Mouse (Mus musculus) lung, embryonic 16.5 days (tissue): Measurements from ENCODE around the gene Gm20498. TPM values are rescaled to one million over a fixed set of nuclear protein-coding genes. Genes with fewer than 3 reads are reported as not detected.

ENCODE experiments used
- ATAC-seq: fragments of 200-750 bp; cut with Nextera tagmentation; 2 replicates; pipeline ENCODE4 v1.8.0; 2017; ENCODE audit warnings: low read depth, mild to moderate bottlenecking, moderate library complexity
- H3K27ac ChIP-seq: fragments of 300-500 bp; sonication (generic); 2 replicates; pipeline ENCODE4 v1.5.1; 2014; ENCODE audit warnings: mild to moderate bottlenecking, control low read depth, low read length
- H3K27me3 ChIP-seq: fragments of 300-500 bp; sonication (generic); 2 replicates; pipeline ENCODE4 v1.6.1; 2014; ENCODE audit warnings: low read depth, low read length, mixed read lengths; ENCODE audit not compliant: control insufficient read depth, insufficient read depth
- H3K36me3 ChIP-seq: fragments of 300-500 bp; sonication (generic); 2 replicates; pipeline ENCODE4 v1.6.1; 2014; ENCODE audit warnings: low read length; ENCODE audit not compliant: control insufficient read depth, insufficient read depth
- H3K4me1 ChIP-seq: fragments of 300-500 bp; sonication (generic); replicated peaks from 2 replicates; pipeline ENCODE4 v1.6.1; 2014; ENCODE audit warnings: low read length, mixed read lengths; ENCODE audit not compliant: control insufficient read depth, insufficient read depth
- H3K4me2 ChIP-seq: fragments of 300-500 bp; sonication (generic); 2 replicates; pipeline ENCODE4 v1.6.1; 2014; ENCODE audit warnings: low read depth, low read length, control low read depth
- H3K4me3 ChIP-seq: fragments of 300-500 bp; sonication (generic); 2 replicates; pipeline ENCODE4 v1.5.1; 2014; ENCODE audit warnings: mild to moderate bottlenecking, low read length, control low read depth
- H3K9ac ChIP-seq: fragments of 300-500 bp; sonication (generic); 2 replicates; pipeline ENCODE4 v1.6.1; 2014; ENCODE audit warnings: low read length, control low read depth
- H3K9me3 ChIP-seq: fragments of 300-500 bp; sonication (generic); 2 replicates; pipeline ENCODE4 v1.6.1; 2016; ENCODE audit warnings: low read length; ENCODE audit not compliant: control insufficient read depth
- WGBS: fragments of 180-500 bp; shearing (Covaris S2); extraction: QIAGEN DNeasy Blood & Tissue Kit; methylation state at CpG from one replicate; pipeline ENCODE4 v1.1.7; 2014; 5-methylcytosine and 5-hydroxymethylcytosine counted together
- polyA plus RNA-seq: library from polyadenylated mRNA; unstranded; fragments of >200 nt; fragmentation: Nextera tagmentation; extraction: Ambion mirVana; gene quantifications from 2 replicates; pipeline ENCODE4 v1.2.1, GENCODE M21; 2015

Gm20498 gene
- polyA plus RNA-seq, 1 experiment from 2014 or later = 25.3 TPM

DNA sequence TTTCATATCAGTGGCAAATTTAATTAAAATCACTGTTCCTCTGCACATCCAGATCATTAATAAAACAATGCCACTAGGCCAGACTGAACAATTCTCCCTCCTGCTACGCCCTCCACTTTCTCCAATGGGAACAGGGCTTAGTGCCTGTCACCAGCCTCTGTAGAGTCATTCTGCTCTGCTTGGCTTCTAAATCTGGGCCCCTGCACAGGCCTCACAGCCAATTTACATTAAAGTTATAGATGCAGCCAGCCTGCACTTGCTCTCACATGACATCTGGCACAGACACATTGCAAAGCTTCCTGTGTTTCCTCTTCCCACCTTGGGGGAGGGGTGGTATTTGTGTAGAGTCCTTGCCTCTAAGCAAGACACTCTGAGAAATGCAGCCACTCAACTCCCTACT is 211.7 kb downstream of the Gm20498 start:
- no peak overlapping the region for H3K27ac ChIP-seq
- H3K9ac ChIP-seq = no peak overlapping the region
- no peak overlapping the region for H3K4me2 ChIP-seq
- no peak overlapping the region for H3K4me3 ChIP-seq
- H3K36me3 ChIP-seq = no peaks in the 10 kb centered on the region
- no peaks in the 10 kb centered on the region for H3K27me3 ChIP-seq
- H3K9me3 ChIP-seq = no peaks in the 10 kb centered on the region
- no peaks in the 10 kb centered on the region for H3K4me1 ChIP-seq
- WGBS = 79% methylated on average over 1 of the region's 1 CpGs
- ATAC-seq = no peak

DNA sequence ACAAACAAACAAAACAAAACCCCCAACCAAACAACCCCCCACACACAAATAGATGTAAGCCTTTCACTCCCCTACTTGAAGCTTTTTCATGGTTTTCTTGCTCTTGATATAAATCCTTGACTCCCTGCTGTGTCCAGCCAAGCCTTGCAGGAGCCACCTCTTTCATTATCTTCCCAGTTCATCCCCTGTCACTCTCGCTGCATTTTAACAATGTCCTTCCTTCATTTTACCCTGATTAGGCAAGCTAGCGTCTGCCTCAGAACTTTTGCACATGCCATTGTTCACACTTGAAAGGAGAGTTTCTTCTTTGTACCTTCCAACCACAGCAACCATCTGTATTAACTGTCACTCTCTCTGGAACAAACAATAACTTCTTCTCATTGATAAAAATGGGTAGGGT is 214.9 kb downstream of the Gm20498 start:
- no peaks in the 10 kb centered on the region for H3K27me3 ChIP-seq
- H3K4me1 ChIP-seq = no peaks in the 10 kb centered on the region
- ATAC-seq = no peak
- no peak overlapping the region for H3K4me2 ChIP-seq
- no peak overlapping the region for H3K4me3 ChIP-seq
- H3K9me3 ChIP-seq = no peaks in the 10 kb centered on the region
- no peak overlapping the region for H3K9ac ChIP-seq
- H3K36me3 ChIP-seq = no peaks in the 10 kb centered on the region
- no peak overlapping the region for H3K27ac ChIP-seq
- 44% methylated on average over 2 of the region's 2 CpGs for WGBS

DNA sequence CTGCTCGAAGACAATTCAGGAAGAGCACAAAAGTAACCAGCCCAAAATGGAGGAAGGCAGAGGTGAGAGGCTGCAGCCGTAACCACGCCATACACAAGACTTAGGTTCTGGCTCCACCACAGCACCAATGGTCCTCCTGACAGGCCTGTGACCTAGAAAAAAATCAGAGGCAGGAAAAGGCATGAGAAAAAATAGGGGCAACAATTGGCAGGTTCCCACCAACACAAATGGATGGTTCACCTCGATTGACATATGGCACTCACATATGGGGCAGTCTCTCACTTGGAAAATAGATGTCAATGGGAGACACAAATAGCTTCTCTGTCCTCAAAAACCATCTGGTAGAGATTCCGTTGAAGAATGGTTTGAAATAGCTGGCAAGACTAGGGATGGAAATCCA is 216.8 kb downstream of the Gm20498 start:
- ATAC-seq = no peak
- no peaks in the 10 kb centered on the region for H3K4me1 ChIP-seq
- WGBS = 86% methylated on average over 5 of the region's 5 CpGs
- no peak overlapping the region for H3K4me2 ChIP-seq
- H3K36me3 ChIP-seq = no peaks in the 10 kb centered on the region
- no peaks in the 10 kb centered on the region for H3K9me3 ChIP-seq
- no peaks in the 10 kb centered on the region for H3K27me3 ChIP-seq
- no peak overlapping the region for H3K4me3 ChIP-seq
- H3K9ac ChIP-seq = no peak overlapping the region
- no peak overlapping the region for H3K27ac ChIP-seq

Other genes starting within 250 kb of the Gm20498 start
- 0.69 and 0.72 TPM in 2 replicates for gene Slc8a3, start 199.7 kb downstream of the Gm20498 start, polyA plus RNA-seq
- gene Gm4787, start 153.4 kb downstream of the Gm20498 start, polyA plus RNA-seq = 0.21 and 0.33 TPM in 2 replicates
- gene Adam4, start 111.0 kb downstream of the Gm20498 start, polyA plus RNA-seq = 0.53 and 0.58 TPM in 2 replicates
- 122 and 135 TPM in 2 replicates for gene Cox16, start 47.8 kb downstream of the Gm20498 start, polyA plus RNA-seq
- 34.6 and 41.6 TPM in 2 replicates for gene Synj2bp, start within 50 bp of the Gm20498 start, polyA plus RNA-seq
- gene Adam21, start 35.6 kb upstream of the Gm20498 start, polyA plus RNA-seq = 0.23 and 0.25 TPM in 2 replicates
- 58.5 and 61.9 TPM in 2 replicates for gene Med6, start 62.1 kb upstream of the Gm20498 start, polyA plus RNA-seq
- 4.9 and 6.5 TPM in 2 replicates for gene Ttc9, start 98.3 kb upstream of the Gm20498 start, polyA plus RNA-seq
- 1.2 and 1.7 TPM in 2 replicates for gene Map3k9, start 248.3 kb upstream of the Gm20498 start, polyA plus RNA-seq